Mouse (Mus musculus) adrenal gland (tissue): ENCODE data around the gene Hspa4.
"Not testable (repeated sequence)": the region's sequence is repeated elsewhere in the genome, so short reads cannot be mapped to it uniquely, and the experiment has no call there.

Source experiments
- intact Hi-C: fragments of 180-260 bp; cut with DNase I; formaldehyde crosslinking; loops from one replicate; pipeline ENCODE4 v1.15.1; 2025

Hspa4 gene

DNA sequence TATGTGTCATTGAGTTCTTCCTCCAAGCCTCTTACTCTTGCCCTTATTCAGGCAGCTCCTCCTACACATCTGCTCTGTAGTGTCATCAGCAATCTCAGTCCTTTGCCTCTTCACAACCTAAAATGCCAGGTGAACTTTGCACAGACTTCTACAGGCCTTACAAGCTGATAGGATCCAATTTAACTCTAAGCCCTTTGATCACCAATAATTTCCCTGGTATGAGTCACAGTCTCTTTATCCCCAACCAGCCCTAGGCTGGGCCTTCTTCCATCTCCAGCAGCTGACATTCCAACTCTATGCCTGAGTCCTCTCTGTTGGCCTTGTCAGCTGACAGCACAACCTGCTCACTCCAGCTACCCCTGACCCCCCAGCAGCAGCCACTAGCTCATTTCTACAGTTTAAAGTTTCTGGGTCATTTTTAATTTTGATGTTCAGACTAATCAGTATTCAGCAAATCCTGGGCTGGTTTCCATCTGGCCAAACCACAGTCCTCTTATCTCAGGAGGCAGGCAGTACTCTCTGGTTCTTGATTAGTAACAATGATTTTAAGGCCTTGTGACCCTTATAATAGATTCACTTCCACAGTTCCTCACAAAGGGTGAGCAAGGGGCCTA, 8.1 kb upstream of the Hspa4 start:
- intact Hi-C loops, result no loop called here

DNA sequence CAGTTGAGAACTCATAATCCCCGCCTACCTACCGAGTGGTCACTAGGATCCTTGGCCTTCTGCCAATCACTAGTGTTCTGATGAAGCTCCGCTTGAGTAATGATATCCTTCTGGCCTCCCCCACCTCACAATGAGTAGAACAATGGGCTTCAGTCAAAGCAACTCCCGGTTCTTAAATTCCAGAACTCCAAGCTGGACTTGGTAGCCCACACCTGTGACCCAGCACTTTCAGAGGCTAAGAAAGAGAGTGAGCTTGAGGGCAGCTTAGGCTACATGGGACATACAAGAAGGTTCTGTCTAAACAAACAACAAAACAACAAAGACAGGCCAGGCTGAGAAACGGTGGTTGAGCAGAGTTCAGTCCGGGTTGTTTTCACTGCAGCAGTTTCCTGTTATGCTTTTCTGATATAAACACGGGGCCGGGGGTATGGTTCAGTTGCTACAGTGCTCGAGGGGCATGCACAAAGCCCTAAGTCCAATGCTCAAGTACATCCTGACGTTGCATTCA, 7.4 kb upstream of the Hspa4 start:
- intact Hi-C loops, result no loop called here

DNA sequence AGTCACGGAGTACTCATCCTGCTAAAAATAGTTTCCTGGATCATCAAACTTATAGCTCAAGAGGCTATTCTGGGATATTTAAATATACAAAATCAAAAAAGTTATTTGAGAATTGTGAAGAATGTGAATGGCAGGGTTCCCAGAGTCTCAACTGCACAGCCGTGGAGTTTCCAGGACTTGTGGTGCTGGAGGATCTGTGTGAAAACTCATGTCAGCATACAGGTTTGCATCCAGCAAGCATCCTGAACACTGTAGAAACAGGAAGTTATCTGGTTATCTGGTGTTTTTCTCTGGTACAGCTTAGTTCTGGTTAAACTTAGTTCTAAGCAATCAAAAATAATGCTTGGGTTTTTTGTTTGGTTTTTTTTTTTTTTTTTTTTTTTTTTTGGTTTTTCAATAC, 6.7 kb upstream of the Hspa4 start:
- intact Hi-C loops, result no loop called here

DNA sequence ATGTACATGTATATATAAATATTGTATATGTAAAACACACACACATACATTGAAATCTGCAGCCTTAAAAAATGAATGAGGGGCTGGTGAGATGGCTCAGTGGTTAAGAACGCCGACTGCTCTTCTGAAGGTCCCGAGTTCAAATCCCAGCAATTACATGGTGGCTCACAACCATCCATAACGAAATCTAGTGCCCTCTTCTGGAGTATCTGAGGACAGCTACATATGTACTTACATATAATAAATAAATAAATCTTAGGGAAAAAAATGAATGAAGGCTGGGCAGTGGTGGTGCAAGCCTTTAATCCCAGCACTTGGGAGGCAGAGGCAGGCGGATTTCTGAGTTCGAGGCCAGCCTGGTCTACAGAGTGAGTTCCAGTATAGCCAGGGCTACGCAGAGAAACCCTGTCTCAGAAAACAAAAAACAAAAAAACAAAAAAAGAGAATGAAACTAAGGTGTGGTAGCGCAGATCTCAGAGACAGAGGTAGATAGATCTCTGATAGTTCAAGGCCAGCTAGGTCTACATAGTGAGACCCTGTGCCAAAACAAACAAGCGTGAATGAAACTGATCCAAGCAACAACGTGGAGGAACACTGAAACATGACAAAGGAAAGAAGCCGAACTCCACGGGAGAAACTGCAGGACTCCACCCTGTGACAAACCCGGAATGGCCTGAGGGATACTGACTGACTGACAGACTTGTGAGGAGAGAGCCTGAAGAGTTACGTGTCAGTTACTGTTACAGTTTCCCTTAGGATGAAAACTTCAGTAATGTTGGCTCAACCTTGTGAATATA, 4.0 kb upstream of the Hspa4 start:
- intact Hi-C loops, result no loop called here

DNA sequence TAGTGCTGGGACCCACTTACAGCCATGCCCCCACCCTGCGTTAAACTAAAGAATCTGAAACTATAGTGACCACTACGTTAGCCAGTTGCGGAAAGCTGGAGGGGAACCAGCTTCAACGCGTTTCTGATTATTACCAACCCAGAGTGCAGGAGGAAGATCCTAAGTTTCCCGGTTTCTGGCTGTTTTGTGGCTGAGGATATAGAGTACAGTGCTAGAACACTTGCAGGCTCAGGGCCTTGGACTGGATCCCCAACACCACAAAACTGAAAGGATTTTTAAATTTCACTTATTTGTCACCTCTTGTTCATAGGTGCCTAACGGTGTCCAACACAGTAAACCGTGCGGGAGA, 884 bp upstream of the Hspa4 start:
- intact Hi-C loops, result no loop called here

DNA sequence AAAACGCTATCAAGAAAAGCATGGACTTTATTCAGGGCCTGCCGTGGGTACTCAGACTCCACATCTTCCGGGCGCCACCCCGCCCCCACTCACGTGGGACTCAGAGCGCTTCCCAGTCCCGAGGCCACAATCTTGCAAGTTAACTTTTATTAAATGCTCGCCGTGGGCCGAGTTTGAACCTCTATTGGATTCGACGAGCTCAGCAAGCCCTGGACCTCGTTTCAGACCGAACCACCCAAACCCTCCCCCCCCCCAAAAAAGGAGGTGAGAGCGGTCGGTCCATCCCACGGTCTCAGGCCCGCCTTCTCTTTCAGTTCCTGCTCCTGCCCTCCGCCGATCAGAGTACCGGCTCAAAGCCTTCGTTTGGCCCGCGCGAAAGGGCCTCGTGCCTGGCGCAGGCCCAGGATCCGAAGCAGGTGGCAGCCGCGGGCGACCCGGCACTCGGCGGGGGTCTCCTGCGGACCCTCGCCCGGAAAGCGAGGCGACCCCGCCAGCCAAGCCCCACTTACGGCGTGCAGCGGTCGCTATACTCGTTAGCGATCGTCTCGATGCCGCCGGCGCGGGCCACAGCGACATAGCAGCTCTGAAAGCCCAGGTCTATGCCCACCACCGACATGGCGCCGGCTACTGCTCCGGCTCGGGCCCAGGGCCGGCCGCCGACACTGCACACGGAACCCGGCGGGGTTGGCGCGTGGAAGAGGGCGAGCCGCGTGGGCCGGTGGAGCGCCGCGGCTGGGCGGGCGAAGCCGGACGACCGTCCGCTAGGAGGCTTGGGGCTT, 517 bp downstream of the Hspa4 start:
- intact Hi-C loops, result loop anchor here (5.0 kb wide), 2 partner anchors 53 to 68 kb away; partner anchors contain the start of gene Aff4

DNA sequence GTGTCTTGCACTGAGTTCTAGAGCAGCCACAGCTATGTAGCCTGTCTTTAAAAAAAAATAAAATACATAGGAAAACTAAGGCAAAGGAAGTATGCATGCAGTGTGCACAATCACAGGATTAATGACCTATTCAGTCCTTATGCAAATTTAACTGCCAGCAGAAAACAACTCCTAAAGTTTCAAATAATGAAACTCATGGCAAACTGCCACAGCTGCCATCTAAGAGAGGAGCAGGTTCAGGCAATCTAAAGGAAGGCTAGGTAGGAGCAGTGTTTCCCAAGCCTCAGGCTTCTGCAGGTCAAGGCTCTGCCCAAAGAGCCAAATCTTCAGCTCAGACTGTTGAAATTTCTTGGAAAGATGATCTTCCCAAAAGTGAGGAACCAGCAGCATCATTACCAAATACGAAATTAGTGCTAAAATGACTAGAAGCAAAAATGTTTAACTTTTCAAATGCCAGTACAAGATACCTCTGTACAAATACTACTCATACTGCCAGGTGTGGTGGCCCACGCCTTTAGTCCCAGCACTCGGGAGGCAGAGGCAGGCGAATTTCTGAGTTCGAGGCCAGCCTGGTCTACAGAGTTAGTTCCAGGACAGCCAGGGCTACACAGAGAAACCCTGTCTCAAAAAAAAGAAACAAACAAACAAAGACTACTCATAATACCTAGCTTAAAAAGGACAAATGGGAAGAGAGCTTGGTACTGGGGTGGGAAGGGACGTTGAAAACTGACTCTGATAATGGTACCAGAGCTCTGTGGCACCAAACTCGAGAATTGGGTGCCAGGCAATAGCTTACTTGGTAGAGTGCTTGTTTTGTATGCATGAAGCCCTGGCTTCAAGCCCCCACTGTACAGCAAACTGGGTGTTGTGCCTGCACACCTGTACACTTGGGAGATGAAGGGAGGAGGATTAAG, 2.1 kb downstream of the Hspa4 start:
- intact Hi-C loops, result loop anchor here (5.0 kb wide), 2 partner anchors 54 to 69 kb away; partner anchors contain the start of gene Aff4

DNA sequence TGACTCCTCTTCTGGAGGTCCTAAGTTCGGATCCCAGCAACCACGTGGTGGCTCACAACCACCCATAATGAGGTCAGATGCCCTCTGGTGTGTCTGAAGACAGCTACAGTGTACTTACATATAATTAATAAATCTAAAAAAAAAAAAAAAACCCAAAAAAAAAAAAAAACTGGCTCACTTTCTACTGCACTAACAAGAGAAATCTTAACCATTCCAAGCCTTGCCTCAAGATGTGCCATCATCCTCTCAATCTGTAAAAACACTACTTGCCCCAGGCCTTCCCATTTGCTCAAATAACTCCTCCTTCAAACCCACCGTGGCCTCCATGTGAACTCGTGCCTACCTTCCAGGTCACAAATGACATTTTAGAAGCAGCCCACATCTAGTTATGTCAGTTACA, 3.4 kb downstream of the Hspa4 start:
- intact Hi-C loops, result loop anchor here (5.0 kb wide), 2 partner anchors 55 to 70 kb away; partner anchors contain the start of gene Aff4

DNA sequence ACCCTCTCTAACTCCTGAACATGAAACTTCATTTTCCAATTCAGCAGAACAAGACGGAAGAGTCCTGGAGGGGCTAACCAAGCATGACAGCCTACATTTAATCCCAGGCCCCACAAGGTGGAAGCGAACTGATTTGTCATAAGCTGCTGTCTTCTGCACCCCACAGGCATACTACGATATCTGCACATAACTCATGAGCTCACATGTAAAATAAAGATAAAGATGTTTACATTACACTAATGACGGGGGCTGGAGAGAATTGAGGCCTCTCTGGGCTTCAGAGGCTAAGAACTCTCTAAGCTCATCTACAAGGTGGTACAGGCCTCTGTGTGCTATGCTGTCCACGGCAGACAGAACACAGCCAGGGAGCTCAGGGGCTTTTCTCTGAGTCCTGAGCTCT, 5.8 kb downstream of the Hspa4 start:
- intact Hi-C loops, result no loop called here

DNA sequence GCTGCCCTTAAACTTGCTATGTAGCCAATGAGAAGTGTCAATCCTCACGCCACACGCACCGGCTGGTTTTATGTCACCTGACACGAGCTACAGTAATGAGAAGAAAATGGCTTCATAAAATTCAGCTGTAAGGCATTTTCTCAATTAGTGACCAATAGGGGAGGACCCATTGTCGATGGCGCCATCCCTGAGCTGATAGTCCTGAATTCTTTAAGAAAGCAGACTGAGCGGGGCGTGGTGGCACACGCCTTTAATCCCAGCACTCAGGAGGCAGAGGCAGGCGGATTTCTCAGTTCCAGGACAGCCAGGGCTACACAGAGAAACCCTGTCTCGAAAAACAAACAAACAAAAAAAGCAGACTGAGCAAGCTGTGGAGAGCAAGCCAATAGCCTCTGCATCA, 9.4 kb downstream of the Hspa4 start:
- intact Hi-C loops, result no loop called here

DNA sequence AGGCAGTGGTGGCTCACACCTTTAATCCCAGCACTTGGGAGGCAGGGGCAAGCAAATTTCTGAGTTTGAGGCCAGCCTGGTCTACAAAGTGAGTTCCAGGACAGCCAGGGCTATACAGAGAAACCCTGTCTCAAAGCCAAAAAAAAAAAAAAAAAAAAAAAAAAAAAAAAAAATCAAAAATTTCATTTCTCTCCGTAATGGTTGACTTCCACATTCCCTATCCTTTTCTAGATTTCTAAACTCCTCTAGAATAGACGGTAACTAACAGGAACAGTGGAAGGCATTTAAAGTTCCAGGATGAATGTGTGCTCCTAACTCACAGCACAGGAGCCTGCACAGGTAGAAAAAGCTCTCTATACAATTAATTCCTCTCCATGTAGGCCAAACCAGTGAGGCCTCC, 10.1 kb downstream of the Hspa4 start:
- intact Hi-C loops, result not testable (repeated sequence)

DNA sequence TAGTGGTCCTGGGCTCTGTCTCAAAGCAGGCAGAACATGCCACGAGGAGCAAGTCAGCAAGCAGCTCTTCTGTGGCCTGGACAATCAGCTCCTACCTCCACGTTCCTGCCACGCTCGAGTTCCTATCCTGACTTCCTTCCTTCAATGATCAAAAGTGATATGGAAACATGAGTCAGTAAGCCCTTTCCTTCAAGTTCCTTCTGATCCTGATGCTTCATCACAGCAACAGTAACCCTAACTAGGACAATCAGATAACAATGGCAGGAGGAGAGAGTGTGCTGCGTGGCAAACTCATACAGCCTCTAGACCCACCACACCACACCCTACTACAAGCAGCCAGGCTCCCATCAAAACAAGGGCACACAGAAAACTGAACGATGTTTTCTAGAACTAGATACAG, 14.4 kb downstream of the Hspa4 start:
- intact Hi-C loops, result no loop called here

DNA sequence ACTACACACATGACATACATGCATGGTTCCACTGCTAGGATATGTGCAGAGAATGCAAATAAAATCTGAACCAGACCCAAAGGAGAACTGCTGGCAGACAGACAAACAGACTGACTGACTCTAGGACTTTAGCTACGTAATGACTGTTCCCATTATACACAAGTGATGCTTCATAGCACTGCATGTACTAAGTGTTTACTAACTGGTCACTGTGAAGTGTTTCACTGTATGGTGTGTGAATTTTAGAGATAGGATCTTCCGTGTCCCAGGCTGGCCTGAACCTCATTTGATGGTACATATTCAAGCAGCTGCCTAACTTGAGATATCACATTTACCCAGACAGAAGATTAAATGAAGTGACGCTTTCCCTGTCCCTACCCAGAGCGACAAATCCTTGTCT, 21.8 kb downstream of the Hspa4 start:
- intact Hi-C loops, result no loop called here

DNA sequence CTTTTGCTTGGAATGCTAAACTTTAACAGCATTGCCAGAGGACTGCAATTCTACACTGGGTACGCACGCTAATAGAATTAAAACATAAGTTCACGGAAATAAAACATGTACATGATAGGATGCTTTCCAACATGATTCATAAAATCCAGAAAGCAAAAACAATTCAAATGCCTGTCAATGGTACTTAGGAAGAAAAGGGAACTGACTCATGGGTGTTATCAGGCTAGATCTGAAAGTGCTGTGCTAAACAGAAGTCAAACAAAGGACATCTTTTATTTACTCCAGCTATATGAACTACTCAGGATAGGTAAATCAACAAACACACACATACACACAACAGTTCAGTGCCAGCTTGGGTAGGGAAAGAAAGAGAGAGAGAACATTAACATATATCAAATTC, 24.9 kb downstream of the Hspa4 start:
- intact Hi-C loops, result no loop called here

DNA sequence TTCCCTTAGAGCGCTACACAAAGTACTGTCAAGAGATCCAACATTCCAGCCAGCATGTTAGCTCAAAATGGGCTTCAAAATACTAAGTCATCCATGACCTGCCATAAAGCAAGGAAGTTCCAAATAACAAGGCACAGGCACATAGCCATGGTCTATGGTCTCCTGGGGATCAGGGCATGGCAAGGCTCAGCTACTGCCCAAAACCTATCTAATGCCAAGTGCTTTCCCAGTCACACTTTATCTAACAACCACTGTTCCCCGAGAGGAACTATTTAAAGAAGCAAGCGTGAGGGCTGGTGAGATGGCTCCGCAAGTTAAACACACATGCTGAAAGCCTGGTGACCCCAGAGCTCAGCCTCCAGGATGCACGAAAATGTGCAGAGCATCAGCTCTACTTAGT, 26.9 kb downstream of the Hspa4 start:
- intact Hi-C loops, result no loop called here

DNA sequence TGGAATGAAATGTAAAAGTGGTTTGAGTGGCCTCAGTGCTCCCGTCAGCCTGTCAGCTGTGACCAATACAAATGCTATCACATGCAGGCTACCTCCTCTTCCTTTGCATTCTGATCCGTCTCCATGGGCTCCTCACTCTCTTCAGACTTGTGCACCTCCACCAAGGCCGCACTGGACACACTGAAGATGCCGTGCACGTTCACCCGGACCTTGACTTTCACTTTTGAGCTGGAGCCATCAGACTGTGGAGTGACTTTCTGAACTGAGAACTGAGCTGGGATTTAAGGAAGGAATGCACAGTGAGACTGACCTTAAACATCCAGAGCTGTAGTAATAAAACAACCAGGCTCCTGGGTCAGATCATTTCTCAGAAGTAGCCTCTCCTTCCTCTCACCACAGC, 30.7 kb downstream of the Hspa4 start:
- intact Hi-C loops, result no loop called here

DNA sequence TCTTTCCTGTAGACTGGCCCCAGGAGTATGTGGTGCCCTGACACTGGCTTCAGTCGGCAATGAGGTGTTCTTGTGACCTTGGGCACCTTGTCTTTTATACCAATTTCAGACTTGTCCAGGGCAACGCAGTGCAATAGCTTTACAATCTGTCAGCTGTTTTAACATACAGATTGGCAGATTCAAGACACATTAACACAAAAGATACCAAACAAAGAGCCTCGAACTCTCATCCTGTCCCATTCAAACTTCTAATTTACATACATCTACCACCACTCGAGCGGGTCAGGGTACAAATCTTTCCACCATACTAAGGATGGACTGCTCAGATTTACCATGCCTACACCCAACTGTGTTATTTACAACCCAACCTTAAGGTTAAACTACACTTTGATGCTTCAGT, 39.7 kb downstream of the Hspa4 start:
- intact Hi-C loops, result no loop called here

DNA sequence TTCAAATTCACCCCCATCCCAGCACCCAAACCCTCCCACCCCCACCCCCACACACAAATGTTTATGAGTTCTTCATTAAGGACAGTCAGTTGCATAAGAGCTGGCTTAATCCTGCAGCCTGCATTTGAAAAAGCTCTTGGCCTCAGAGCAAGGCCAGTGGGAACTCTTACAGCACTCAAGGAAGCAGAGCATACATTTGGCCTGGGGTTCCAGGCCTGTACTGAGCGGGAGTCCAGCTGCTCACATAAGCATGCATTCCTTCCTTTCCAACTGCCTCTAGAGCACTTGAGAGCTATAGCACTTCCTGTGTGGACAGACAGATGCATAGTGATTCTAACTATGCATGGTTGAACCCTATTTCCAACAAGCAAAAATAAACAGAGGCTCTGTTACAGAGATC, 40.2 kb downstream of the Hspa4 start:
- intact Hi-C loops, result no loop called here

DNA sequence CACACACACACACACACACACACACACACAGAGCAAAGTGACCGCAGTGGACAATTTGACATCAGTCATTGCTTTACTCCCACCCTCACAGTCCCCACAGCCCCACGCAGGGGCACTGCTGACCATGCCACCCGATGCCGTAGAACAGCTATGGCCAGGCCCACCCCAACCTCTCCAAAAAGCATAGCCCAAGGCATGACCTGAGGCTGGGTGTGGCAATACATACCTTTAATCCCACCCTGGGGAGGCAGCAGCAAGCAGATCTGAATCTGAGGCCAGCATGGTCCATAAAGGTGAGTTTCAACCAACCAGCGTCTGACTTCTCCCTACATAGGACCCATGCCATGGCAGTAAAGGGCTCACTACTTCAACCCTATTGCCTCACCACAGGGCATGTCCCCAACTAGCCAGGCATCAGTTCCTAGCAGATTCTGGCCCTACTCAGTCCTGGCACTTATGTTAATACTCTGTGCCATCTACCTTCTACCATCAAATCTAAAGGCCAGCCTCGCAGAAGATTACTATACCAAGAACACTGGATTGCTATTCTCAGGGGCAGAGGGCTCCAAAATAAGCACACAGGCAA, 41.1 kb downstream of the Hspa4 start:
- intact Hi-C loops, result loop anchor here (10.0 kb wide), 1 partner anchor 834 kb away; no protein-coding TSS in a partner anchor

DNA sequence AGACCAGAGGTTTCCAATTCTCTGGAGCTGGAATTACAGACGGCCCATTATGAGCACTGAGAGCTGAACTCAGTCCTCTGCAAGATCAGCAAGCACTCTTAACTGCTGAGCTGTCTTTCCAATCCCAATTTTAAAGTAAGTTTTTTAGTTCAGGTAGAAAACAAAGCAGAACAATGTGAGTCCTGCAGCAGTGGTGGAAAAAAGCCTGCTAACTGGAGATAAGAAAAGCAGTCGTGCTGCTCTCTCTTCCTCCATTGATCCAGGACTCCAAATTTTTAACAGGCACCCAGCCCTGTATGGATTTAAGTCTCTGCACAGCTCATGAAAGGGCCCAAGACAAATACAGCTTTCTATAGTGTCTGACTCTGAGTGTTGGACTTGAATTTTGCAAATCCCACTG, 43.3 kb downstream of the Hspa4 start:
- intact Hi-C loops, result loop anchor here (10.0 kb wide), 1 partner anchor 832 kb away; no protein-coding TSS in a partner anchor
